Mouse (Mus musculus): Measurements from ENCODE around the gene Lrba.

GRCm38 (mm10) chr3:86797871-86798460, 573.5 kb downstream of the Lrba start:
- TF ChIP-seq CTCF (IDR thresholded peaks at IDR 0.05; ENCODE audit: low read depth), result no peak
- TF ChIP-seq EP300 (optimal IDR thresholded peaks at IDR 0.05), result no peak
